Mouse (Mus musculus) lung, postnatal 25 days (tissue): ENCODE measurements around the gene Pde5a.

Source experiments
- DNase-seq: peaks from one replicate; pipeline ENCODE4 v3.0.0; 2022; ENCODE audit warnings: low spot score

The Pde5a gene

GRCm38 (mm10) chr3:122728852-122729600, at the start of gene Pde5a:
Pde5a (plus strand) TSS chr3:122728947.
- peak; percentile 88 for DNase-seq

GRCm38 (mm10) chr3:122680851-122681250, 47.9 kb upstream of the Pde5a start:
- DNase-seq: no peak

GRCm38 (mm10) chr3:122682352-122682751, 46.4 kb upstream of the Pde5a start:
- DNase-seq: no peak

- peak; percentile 53 for DNase-seq
Observed at GRCm38 (mm10) chr3:122684832-122685231, 43.9 kb upstream of the Pde5a start.

- DNase-seq: no peak
Observed at GRCm38 (mm10) chr3:122693039-122693438, 35.7 kb upstream of the Pde5a start.

- no peak for DNase-seq
Observed at GRCm38 (mm10) chr3:122695870-122696269, 32.9 kb upstream of the Pde5a start.

- DNase-seq: peak; percentile 19
Observed at GRCm38 (mm10) chr3:122696672-122697071, 32.1 kb upstream of the Pde5a start.

- peak; percentile 87 for DNase-seq
Observed at GRCm38 (mm10) chr3:122704209-122704608, 24.5 kb upstream of the Pde5a start.

GRCm38 (mm10) chr3:122705246-122705645, 23.5 kb upstream of the Pde5a start:
- DNase-seq: no peak

- DNase-seq: no peak
Observed at GRCm38 (mm10) chr3:122708485-122708884, 20.3 kb upstream of the Pde5a start.

GRCm38 (mm10) chr3:122710141-122710540, 18.6 kb upstream of the Pde5a start:
- no peak for DNase-seq

GRCm38 (mm10) chr3:122718631-122719030, 10.1 kb upstream of the Pde5a start:
- no peak for DNase-seq

GRCm38 (mm10) chr3:122721522-122721921, 7.2 kb upstream of the Pde5a start:
- DNase-seq: no peak

GRCm38 (mm10) chr3:122729601-122729959, 833 bp downstream of the Pde5a start:
- peak; percentile 53 for DNase-seq

- DNase-seq: peak; percentile 62
Observed at GRCm38 (mm10) chr3:122729960-122730740, 1.4 kb downstream of the Pde5a start.

GRCm38 (mm10) chr3:122730741-122731235, 2.0 kb downstream of the Pde5a start:
- no peak for DNase-seq

- DNase-seq: no peak
Observed at GRCm38 (mm10) chr3:122733806-122734205, 5.1 kb downstream of the Pde5a start.

GRCm38 (mm10) chr3:122734329-122734728, 5.6 kb downstream of the Pde5a start:
- no peak for DNase-seq

- DNase-seq: no peak
Observed at GRCm38 (mm10) chr3:122739460-122739859, 10.7 kb downstream of the Pde5a start.

GRCm38 (mm10) chr3:122744265-122744664, 15.5 kb downstream of the Pde5a start:
- DNase-seq: no peak

GRCm38 (mm10) chr3:122747921-122748700, 19.4 kb downstream of the Pde5a start:
- no peak for DNase-seq

- no peak for DNase-seq
Observed at GRCm38 (mm10) chr3:122763240-122763761, 34.6 kb downstream of the Pde5a start.
